Mouse (Mus musculus) ES-E14 (cell line): ENCODE data around the gene Pbx2. TPM values are rescaled to one million over a fixed set of nuclear protein-coding genes. Genes with fewer than 3 reads are reported as not detected.

ENCODE experiments used
- DNase-seq: peaks from one replicate; pipeline ENCODE4 v3.0.0-alpha.2; 2013; ENCODE audit warnings: low read depth, low spot score
- H3K27ac ChIP-seq: 2 replicates; pipeline ENCODE4 v1.5.1; 2012; ENCODE audit warnings: low read depth, mild to moderate bottlenecking, low read length, moderate library complexity, mixed read lengths; ENCODE audit not compliant: poor library complexity, insufficient read depth, severe bottlenecking
- H3K36me3 ChIP-seq: 2 replicates; pipeline ENCODE4 v1.6.1; 2012; ENCODE audit warnings: mild to moderate bottlenecking, low read length, moderate library complexity, mixed read lengths; ENCODE audit not compliant: control insufficient read depth, poor library complexity, insufficient read depth, severe bottlenecking
- H3K4me1 ChIP-seq, 2 experiments: fragments of 150-350 bp in 1 of 2; sonication (generic) in 1 of 2; 2 replicates each; pipeline ENCODE4 v1.6.1; 2012; ENCODE audit warnings: low read length in 2 of 2, mild to moderate bottlenecking in 1 of 2, mixed read lengths in 1 of 2; ENCODE audit not compliant: control insufficient read depth in 2 of 2, insufficient read depth in 2 of 2, poor library complexity in 1 of 2
- H3K4me3 ChIP-seq, 2 experiments: fragments of 150-350 bp in 1 of 2; sonication (generic) in 1 of 2; 2 replicates each; pipeline ENCODE4 v1.5.1; 2012; ENCODE audit warnings: low read length in 2 of 2, low read depth in 1 of 2, mild to moderate bottlenecking in 1 of 2, mixed read lengths in 1 of 2; ENCODE audit not compliant: insufficient read depth in 1 of 2, poor library complexity in 1 of 2, severe bottlenecking in 1 of 2
- H3K9ac ChIP-seq: 2 replicates; pipeline ENCODE4 v1.6.1; 2012; ENCODE audit warnings: low read depth, mild to moderate bottlenecking, low read length, mixed read lengths; ENCODE audit not compliant: poor library complexity, insufficient read depth, severe bottlenecking
- H3K9me3 ChIP-seq: fragments of 150-350 bp; sonication (generic); 2 replicates; pipeline ENCODE4 v1.6.1; 2012; ENCODE audit warnings: low read depth, mild to moderate bottlenecking, low read length; ENCODE audit not compliant: control insufficient read depth, insufficient read depth
- CHD2 ChIP-seq: IDR thresholded peaks from 2 replicates; pipeline ENCODE4 v1.6.1; 2014; ENCODE audit warnings: mild to moderate bottlenecking, low read depth, low read length, inconsistent platforms
- HCFC1 ChIP-seq: IDR thresholded peaks from 2 replicates; pipeline ENCODE4 v1.6.1; 2012; ENCODE audit warnings: low read length, inconsistent platforms, borderline replicate concordance; ENCODE audit not compliant: insufficient read depth
- MAFK ChIP-seq: IDR thresholded peaks from 2 replicates; pipeline ENCODE4 v1.6.1; 2014; ENCODE audit warnings: mild to moderate bottlenecking, low read depth, low read length, inconsistent platforms; ENCODE audit not compliant: insufficient read depth
- ZC3H11A ChIP-seq: IDR thresholded peaks from 2 replicates; pipeline ENCODE4 v1.6.1; 2012; ENCODE audit warnings: low read depth, mild to moderate bottlenecking, inconsistent platforms, low read length, borderline replicate concordance
- ZNF384 ChIP-seq: IDR thresholded peaks from 2 replicates; pipeline ENCODE4 v1.6.1; 2012; ENCODE audit warnings: low read depth, low read length, inconsistent platforms
- in situ Hi-C, 2 experiments: fragments of 600-800 bp; cut with MboI; formaldehyde crosslinking; loops; one replicate each; pipeline ENCODE4 v1.15.1; 2025; ENCODE audit warnings: low sequenced_read_pairs in 2 of 2, inconsistent platforms in 1 of 2; ENCODE audit not compliant: unreplicated experiment in 2 of 2
- total RNA-seq: library from RNA; depleted of rRNA; stranded (reverse); fragments of 300-350 nt; gene quantifications from 2 replicates; pipeline ENCODE4 v1.2.3, GENCODE M21; 2012

Pbx2 gene
- total RNA-seq, 1 experiment: 47.2 TPM

- DNase-seq: no peak
- Histone ChIP-seq H3K9me3 (no peaks in the 10 kb centered on the region), H3K4me1 (peaks cover 12 to 22% of the 10 kb centered on the region in 2 experiments), H3K27ac (no peak overlapping the region), H3K4me3 (no peak overlapping the region), H3K9ac (no peak overlapping the region), H3K36me3 (no peaks in the 10 kb centered on the region)
- in situ Hi-C loops: no loop called here
- no peak for TF ChIP-seq ZC3H11A
- TF ChIP-seq MAFK: no peak
- no peak for TF ChIP-seq CHD2
- no peak for TF ChIP-seq ZNF384
- TF ChIP-seq HCFC1: no peak
These were observed 31.9 kb upstream of the Pbx2 start for GRCm38 (mm10) chr17:34559116-34559515.

- no peak overlapping the region for H3K4me3 ChIP-seq
- no peaks in the 10 kb centered on the region for H3K9me3 ChIP-seq
- H3K9ac ChIP-seq: no peak overlapping the region
- no peaks in the 10 kb centered on the region for H3K36me3 ChIP-seq
- in situ Hi-C loops: no loop called here
- TF ChIP-seq MAFK (no peak), CHD2 (no peak), ZC3H11A (no peak)
- H3K27ac ChIP-seq: no peak overlapping the region
- no peak for DNase-seq
- H3K4me1 ChIP-seq: peaks cover 14 to 26% of the 10 kb centered on the region in 2 experiments
These were observed 31.2 kb upstream of the Pbx2 start for GRCm38 (mm10) chr17:34559895-34560294.

DNA sequence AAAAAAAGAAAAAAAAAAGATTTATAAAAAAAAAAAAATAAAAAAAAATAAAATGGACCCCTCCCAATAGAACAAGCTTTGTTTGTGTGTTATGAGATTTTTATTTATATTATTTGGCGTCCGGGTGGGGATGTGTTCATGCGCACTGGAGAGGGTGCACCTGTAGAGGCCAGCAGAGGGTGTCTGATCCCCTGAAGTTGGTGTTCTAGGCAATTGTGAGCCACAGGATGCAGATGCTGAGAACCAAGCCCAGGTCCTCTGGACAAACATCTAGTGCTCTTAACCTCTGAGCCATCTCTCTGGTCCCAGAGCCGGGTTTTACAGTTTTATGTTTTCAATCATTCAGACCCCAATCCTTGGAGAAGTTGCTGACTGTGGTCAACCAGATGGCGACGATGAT is 30.6 kb upstream of the Pbx2 start:
- H3K36me3 ChIP-seq: no peaks in the 10 kb centered on the region
- in situ Hi-C loops: no loop called here
- DNase-seq: no peak
- no peak overlapping the region for H3K9ac ChIP-seq
- TF ChIP-seq ZC3H11A (no peak), ZNF384 (peak; percentile 65)
- H3K4me3 ChIP-seq: no peak overlapping the region
- no peak overlapping the region for H3K27ac ChIP-seq
- no peaks in the 10 kb centered on the region for H3K9me3 ChIP-seq
- H3K4me1 ChIP-seq: peaks cover 14 to 30% of the 10 kb centered on the region in 2 experiments

GRCm38 (mm10) chr17:34561200-34561599 is 29.9 kb upstream of the Pbx2 start:
- H3K4me1 ChIP-seq: peaks cover 14 to 30% of the 10 kb centered on the region in 2 experiments
- H3K9ac ChIP-seq: peak overlapping the region; percentile 53; the same call in 1 of the 2 replicates
- in situ Hi-C loops: no loop called here
- no peak for DNase-seq
- TF ChIP-seq MAFK (no peak), CHD2 (no peak), HCFC1 (no peak), ZC3H11A (no peak), ZNF384 (no peak)
- H3K9me3 ChIP-seq: no peaks in the 10 kb centered on the region
- no peak overlapping the region for H3K27ac ChIP-seq
- H3K36me3 ChIP-seq: peaks cover 2% of the 10 kb centered on the region; the same call in 1 of the 2 replicates
- peak overlapping the region in 1 of 2 experiments; percentile 29; a peak in 2 of 4 replicates for H3K4me3 ChIP-seq

DNA sequence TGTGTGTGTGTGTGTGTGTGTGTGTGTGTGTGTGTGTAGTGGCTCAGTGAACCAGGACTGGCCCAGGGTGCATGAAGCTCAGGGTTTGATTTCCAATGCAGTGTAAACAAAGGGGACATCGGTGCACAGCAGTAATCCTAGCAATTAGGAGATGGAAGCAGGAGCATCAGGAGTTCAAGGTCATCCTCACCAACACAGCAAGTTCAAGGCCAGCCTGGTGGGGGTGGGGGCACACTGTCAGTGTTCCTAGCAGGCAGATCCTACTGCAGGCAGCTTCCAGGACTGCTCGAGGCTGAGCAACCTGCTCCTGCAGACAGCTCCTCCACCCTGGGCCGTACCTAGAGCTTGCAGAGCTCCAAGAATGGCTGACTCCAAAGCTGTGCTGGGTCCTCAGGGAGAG is 28.5 kb upstream of the Pbx2 start:
- no peak for DNase-seq
- Histone ChIP-seq H3K9ac (no peak overlapping the region), H3K4me1 (peaks cover 16 to 32% of the 10 kb centered on the region in 2 experiments), H3K9me3 (no peaks in the 10 kb centered on the region), H3K4me3 (no peak overlapping the region), H3K27ac (no peak overlapping the region; the same call in 1 of the 2 replicates), H3K36me3 (peaks cover 2% of the 10 kb centered on the region; the same call in 1 of the 2 replicates)
- in situ Hi-C loops: no loop called here
- TF ChIP-seq ZC3H11A: no peak
- no peak for TF ChIP-seq HCFC1
- TF ChIP-seq MAFK: no peak
